Mouse (Mus musculus) olfactory bulb, adult 2 months (tissue): ENCODE measurements at regions not wholly inside any gene's neighbourhood (a gene's known extent, or its start where the extent isn't known, plus 50 kb on each side); places are given as distances from the start of the nearest gene placed in this dataset.

Experiments used
- CTCF ChIP-seq: fragments of 200-500 bp; IDR thresholded peaks from 2 replicates; pipeline ENCODE4 v1.5.1; 2012; ENCODE audit warnings: low read depth, mild to moderate bottlenecking, low read length, moderate library complexity; ENCODE audit not compliant: insufficient read depth
- POLR2A ChIP-seq: fragments of 200-500 bp; IDR thresholded peaks from 2 replicates; pipeline ENCODE4 v1.6.1; 2012; ENCODE audit warnings: mild to moderate bottlenecking, low read depth, low read length, moderate library complexity; ENCODE audit not compliant: insufficient read depth

DNA sequence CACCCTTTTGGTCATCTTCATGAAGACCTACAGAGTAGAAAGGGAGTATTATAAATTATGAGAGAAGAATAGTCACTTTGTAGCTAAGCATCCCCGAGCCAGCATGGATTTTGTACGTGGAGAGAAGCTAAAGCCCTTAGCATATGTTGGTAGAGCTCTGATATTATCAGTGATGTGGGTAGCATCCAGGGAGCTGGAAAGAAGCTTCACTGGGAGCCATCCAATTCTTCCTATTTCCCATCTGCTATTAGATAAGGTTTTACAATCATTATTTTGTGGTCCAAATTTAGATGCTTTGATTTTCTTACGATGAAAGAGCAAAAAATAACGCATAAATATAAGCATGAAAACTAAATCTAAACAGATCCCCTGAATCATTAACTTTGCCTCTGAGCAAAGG lies 353.6 kb upstream of the Trpc7 start:
- no peak for TF ChIP-seq CTCF
- no peak for TF ChIP-seq POLR2A
